In genomic region chr10:80017361-80017760, GRCm38 (mm10) we compare ENCODE assay signal across 9 mouse cellular contexts. TPM values are rescaled to one million over a fixed set of nuclear protein-coding genes. Genes with fewer than 3 reads are reported as not detected.
DNase-seq lines count a peak whose midpoint lies in the region; ATAC-seq and TF ChIP-seq lines count a peak whose summit lies in the region.
"Had no signal": no experiment of that assay in that cellular context is flagged by ENCODE, and none has a peak within 500 bp of the region (broad histone marks: within the 10 kb centered on the region; RNA-seq: fewer than 3 reads in every experiment).

No protein-coding gene starts in this region.

- H3K36me3 ChIP-seq in hindbrain, embryonic 10.5 days = peaks cover 7% of the 10 kb centered on the region; the same call in 1 of the 2 replicates
- H3K36me3 ChIP-seq in hindbrain, postnatal 0 days (ENCODE audit: insufficient read depth, low read length) = no peaks in the 10 kb centered on the region
- H3K36me3 ChIP-seq in heart, embryonic 13.5 days = 0 out of 2 replicates have a peak, but pooled peaks cover 3% of the 10 kb centered on the region

- H3K4me3 ChIP-seq in hindbrain, embryonic 10.5 days = no peak overlapping the region
- no peak overlapping the region for H3K4me3 ChIP-seq in hindbrain, postnatal 0 days (ENCODE audit: low read length)
- peak overlapping the region; percentile 29; the same call in 1 of the 2 replicates for H3K4me3 ChIP-seq in heart, embryonic 13.5 days
- H3K4me3 ChIP-seq: neural tube, embryonic 12.5 days had no signal

- H3K9ac ChIP-seq in hindbrain, postnatal 0 days (replicated peaks; ENCODE audit: low read length) = no peak overlapping the region
- H3K9ac ChIP-seq in heart, embryonic 13.5 days = no peak overlapping the region
- H3K9ac ChIP-seq: neural tube, embryonic 12.5 days had no signal

- ATAC-seq in hindbrain, postnatal 0 days = no peak
- no peak for ATAC-seq in heart, embryonic 13.5 days (ENCODE audit: extremely low read depth, insufficient number of reproducible peaks, low FRiP score, low TSS enrichment)

- DNase-seq in hindbrain, embryonic 10.5 days (ENCODE audit: low spot score) = no peak
- no peak for DNase-seq in hindbrain, postnatal 0 days (ENCODE audit: low spot score)
- DNase-seq in lung, postnatal 10 days = peak; percentile 80
- peak; percentile 95 to 97 for DNase-seq in thymus, adult 18-20 months
- DNase-seq in right cerebral cortex, postnatal 36 days (ENCODE audit: low spot score in 2 of 2) = no peak
- no peak for DNase-seq in kidney, adult 9 months
- DNase-seq in cerebellum, postnatal 25 days = no peak

- H3K4me1 ChIP-seq in hindbrain, embryonic 10.5 days (replicated peaks) = peaks cover 32% of the 10 kb centered on the region
- H3K4me1 ChIP-seq in hindbrain, postnatal 0 days (ENCODE audit: insufficient read depth, low read length) = no peaks in the 10 kb centered on the region
- H3K4me1 ChIP-seq in heart, embryonic 13.5 days = peaks cover 37% of the 10 kb centered on the region

- no peak overlapping the region for H3K4me2 ChIP-seq in hindbrain, postnatal 0 days (ENCODE audit: low read depth, low read length)
- H3K4me2 ChIP-seq in heart, embryonic 13.5 days = 0 out of 2 replicates have a peak overlapping the region, but pooled peaks have one; percentile 11
- H3K4me2 ChIP-seq: neural tube, embryonic 12.5 days had no signal

- peaks cover 85% of the 10 kb centered on the region for H3K27me3 ChIP-seq in hindbrain, embryonic 10.5 days (ENCODE audit: insufficient read depth, poor library complexity, severe bottlenecking)
- H3K27me3 ChIP-seq in hindbrain, postnatal 0 days (ENCODE audit: insufficient read depth, low read length) = peaks cover 16% of the 10 kb centered on the region
- peaks cover 48% of the 10 kb centered on the region for H3K27me3 ChIP-seq in heart, embryonic 13.5 days (replicated peaks)

- 83% methylated on average over 3 of the region's 3 CpGs for WGBS in hindbrain, embryonic 10.5 days
- 68% methylated on average over 3 of the region's 3 CpGs for WGBS in hindbrain, postnatal 0 days
- WGBS in heart, embryonic 13.5 days = 60% methylated on average over 3 of the region's 3 CpGs

- peak overlapping the region; percentile 35; the same call in 1 of the 2 replicates for H3K27ac ChIP-seq in hindbrain, embryonic 10.5 days
- H3K27ac ChIP-seq in hindbrain, postnatal 0 days = no peak overlapping the region
- H3K27ac ChIP-seq in heart, embryonic 13.5 days (replicated peaks) = no peak overlapping the region
- H3K27ac ChIP-seq: neural tube, embryonic 12.5 days had no signal

- H3K9me3 ChIP-seq in hindbrain, embryonic 10.5 days = no peaks in the 10 kb centered on the region
- H3K9me3 ChIP-seq in hindbrain, postnatal 0 days (ENCODE audit: low read length) = no peaks in the 10 kb centered on the region
- H3K9me3 ChIP-seq in heart, embryonic 13.5 days = no peaks in the 10 kb centered on the region
- H3K9me3 ChIP-seq: neural tube, embryonic 12.5 days had no signal

- no peak for TF ChIP-seq CTCF in hindbrain, postnatal 0 days (IDR thresholded peaks at IDR 0.05; ENCODE audit: low read depth)

RNA-seq across cellular contexts. Expression of gene Arhgap45, which starts 0.9 kb away (rescaled TPM):
- 8.4 and 9.0 TPM in 2 replicates for polyA plus RNA-seq in hindbrain, embryonic 10.5 days (2016; fragmentation: Nextera tagmentation; extraction: Ambion mirVana)
- 2.9 and 3.3 TPM in 2 replicates for total RNA-seq in hindbrain, postnatal 0 days (2014; rRNA removed)
- 1.7 and 1.8 TPM in 2 replicates for polyA plus RNA-seq in hindbrain, postnatal 0 days (2015; fragmentation: Nextera tagmentation; extraction: Ambion mirVana)
- 5.5 and 6.5 TPM in 2 replicates for polyA plus RNA-seq in heart, embryonic 13.5 days (2015; fragmentation: Nextera tagmentation; extraction: Ambion mirVana)

RNA-seq across cellular contexts. Expression of gene Abca7, which starts 21.1 kb away (rescaled TPM):
- polyA plus RNA-seq in hindbrain, embryonic 10.5 days (2016; fragmentation: Nextera tagmentation; extraction: Ambion mirVana) = 4.4 and 6.0 TPM in 2 replicates
- total RNA-seq in hindbrain, postnatal 0 days (2014; rRNA removed) = 11.6 and 19.1 TPM in 2 replicates
- 2.3 and 2.4 TPM in 2 replicates for polyA plus RNA-seq in hindbrain, postnatal 0 days (2015; fragmentation: Nextera tagmentation; extraction: Ambion mirVana)
- polyA plus RNA-seq in heart, embryonic 13.5 days (2015; fragmentation: Nextera tagmentation; extraction: Ambion mirVana) = 2.2 and 2.6 TPM in 2 replicates

RNA-seq across cellular contexts. Expression of gene Polr2e, which starts 22.2 kb away (rescaled TPM):
- 261 and 268 TPM in 2 replicates for polyA plus RNA-seq in hindbrain, embryonic 10.5 days (2016; fragmentation: Nextera tagmentation; extraction: Ambion mirVana)
- total RNA-seq in hindbrain, postnatal 0 days (2014; rRNA removed) = 93.3 and 100 TPM in 2 replicates
- polyA plus RNA-seq in hindbrain, postnatal 0 days (2015; fragmentation: Nextera tagmentation; extraction: Ambion mirVana) = 143 TPM in 2 replicates
- polyA plus RNA-seq in heart, embryonic 13.5 days (2015; fragmentation: Nextera tagmentation; extraction: Ambion mirVana) = 149 and 154 TPM in 2 replicates

RNA-seq across cellular contexts. Expression of gene Cnn2, which starts 29.0 kb away (rescaled TPM):
- 201 and 223 TPM in 2 replicates for polyA plus RNA-seq in hindbrain, embryonic 10.5 days (2016; fragmentation: Nextera tagmentation; extraction: Ambion mirVana)
- total RNA-seq in hindbrain, postnatal 0 days (2014; rRNA removed) = 17.2 and 17.9 TPM in 2 replicates
- polyA plus RNA-seq in hindbrain, postnatal 0 days (2015; fragmentation: Nextera tagmentation; extraction: Ambion mirVana) = 15.0 and 16.4 TPM in 2 replicates
- 264 and 271 TPM in 2 replicates for polyA plus RNA-seq in heart, embryonic 13.5 days (2015; fragmentation: Nextera tagmentation; extraction: Ambion mirVana)

RNA-seq across cellular contexts. Expression of gene Gpx4, which starts 29.6 kb away (rescaled TPM):
- polyA plus RNA-seq in hindbrain, embryonic 10.5 days (2016; fragmentation: Nextera tagmentation; extraction: Ambion mirVana) = 681 and 705 TPM in 2 replicates
- 373 and 379 TPM in 2 replicates for total RNA-seq in hindbrain, postnatal 0 days (2014; rRNA removed)
- polyA plus RNA-seq in hindbrain, postnatal 0 days (2015; fragmentation: Nextera tagmentation; extraction: Ambion mirVana) = 757 and 762 TPM in 2 replicates
- polyA plus RNA-seq in heart, embryonic 13.5 days (2015; fragmentation: Nextera tagmentation; extraction: Ambion mirVana) = 691 and 741 TPM in 2 replicates

Comparison
In these comparisons a context has a peak if more than half of its experiments do, and no peak if none do; other contexts are left out.
1. DNase-seq: peak in lung, postnatal 10 days (single experiment) and thymus, adult 18-20 months (2 of 2); none in hindbrain, embryonic 10.5 days (single experiment), hindbrain, postnatal 0 days (single experiment), right cerebral cortex, postnatal 36 days (0 of 2), kidney, adult 9 months (single experiment) and cerebellum, postnatal 25 days (0 of 2).